Mouse (Mus musculus) erythroblast, embryonic 14.5 days (primary cell): ENCODE results near the gene Sec61g.

Source experiments
- GATA1 ChIP-seq: IDR thresholded peaks from 2 replicates; pipeline ENCODE4 v1.6.1; 2012; ENCODE audit warnings: low read length, inconsistent platforms, mixed read lengths
- TAL1 ChIP-seq: IDR thresholded peaks from 3 replicates; pipeline ENCODE4 v1.6.1; 2012; ENCODE audit warnings: low read length, inconsistent platforms, mixed read lengths

GRCm38 (mm10) chr11:16546421-16547163 lies 38.3 kb upstream of the Sec61g start:
- TF ChIP-seq GATA1 (no peak), TAL1 (no peak)
